Mouse (Mus musculus): ENCODE results near the gene Irgc1. TPM values are rescaled to one million over a fixed set of nuclear protein-coding genes. Genes with fewer than 3 reads are reported as not detected.

Gene Irgc1
- polyA plus RNA-seq, 1 experiment from 2014 or later = not detected

GRCm38 (mm10) chr7:24391077-24391476, 61.0 kb downstream of the Irgc1 start:
- WGBS = 43% methylated on average over 5 of the region's 5 CpGs
- no peak for ATAC-seq (ENCODE audit: insufficient number of reproducible peaks, insufficient read depth, low FRiP score, low read depth)
- H3K4me3 ChIP-seq (ENCODE audit: control insufficient read depth in 1 of 2, insufficient read depth in 1 of 2, low read depth in 1 of 2, low read length in 2 of 2) = no peak overlapping the region

GRCm38 (mm10) chr7:24390512-24390911, 61.6 kb downstream of the Irgc1 start:
- no peaks in the 10 kb centered on the region for H3K9me3 ChIP-seq (ENCODE audit: control insufficient read depth, low read length)
- H3K36me3 ChIP-seq (ENCODE audit: control insufficient read depth, insufficient read depth, low read length) = no peaks in the 10 kb centered on the region
- WGBS = 70% methylated on average over 7 of the region's 7 CpGs
- no peaks in the 10 kb centered on the region for H3K27me3 ChIP-seq (ENCODE audit: control insufficient read depth, insufficient read depth, low read length)
- H3K4me2 ChIP-seq (ENCODE audit: low read length) = no peak overlapping the region
- ATAC-seq (ENCODE audit: insufficient number of reproducible peaks, insufficient read depth, low FRiP score, low read depth) = no peak
- no peak overlapping the region for H3K27ac ChIP-seq (replicated peaks in 1 of 2; ENCODE audit: control insufficient read depth in 1 of 2, insufficient read depth in 1 of 2, low read depth in 2 of 2, low read length in 2 of 2)
- H3K9ac ChIP-seq (ENCODE audit: low read length) = no peak overlapping the region
- no peaks in the 10 kb centered on the region for H3K4me1 ChIP-seq (ENCODE audit: control insufficient read depth in 2 of 2, insufficient read depth in 2 of 2, low read length in 2 of 2)
- H3K4me3 ChIP-seq (ENCODE audit: control insufficient read depth in 1 of 2, insufficient read depth in 1 of 2, low read depth in 1 of 2, low read length in 2 of 2) = no peak overlapping the region

More at GRCm38 (mm10) chr7:24391077-24391476, 61.0 kb downstream of the Irgc1 start:
- no peaks in the 10 kb centered on the region for H3K36me3 ChIP-seq (ENCODE audit: control insufficient read depth, insufficient read depth, low read length)
- no peak overlapping the region for H3K4me2 ChIP-seq (ENCODE audit: low read length)
- H3K27me3 ChIP-seq (ENCODE audit: control insufficient read depth, insufficient read depth, low read length) = no peaks in the 10 kb centered on the region
- no peak overlapping the region for H3K9ac ChIP-seq (ENCODE audit: low read length)
- H3K4me1 ChIP-seq (ENCODE audit: control insufficient read depth in 2 of 2, insufficient read depth in 2 of 2, low read length in 2 of 2) = no peaks in the 10 kb centered on the region
- no peak overlapping the region for H3K27ac ChIP-seq (replicated peaks in 1 of 2; ENCODE audit: control insufficient read depth in 1 of 2, insufficient read depth in 1 of 2, low read depth in 2 of 2, low read length in 2 of 2)
- no peaks in the 10 kb centered on the region for H3K9me3 ChIP-seq (ENCODE audit: control insufficient read depth, low read length)

GRCm38 (mm10) chr7:24389516-24390187, 62.4 kb downstream of the Irgc1 start:
- H3K27ac ChIP-seq (replicated peaks in 1 of 2; ENCODE audit: control insufficient read depth in 1 of 2, insufficient read depth in 1 of 2, low read depth in 2 of 2, low read length in 2 of 2) = no peak overlapping the region
- 49% methylated on average over 13 of the region's 13 CpGs for WGBS
- no peaks in the 10 kb centered on the region for H3K36me3 ChIP-seq (ENCODE audit: control insufficient read depth, insufficient read depth, low read length)
- H3K4me1 ChIP-seq (ENCODE audit: control insufficient read depth in 2 of 2, insufficient read depth in 2 of 2, low read length in 2 of 2) = no peaks in the 10 kb centered on the region
- H3K9ac ChIP-seq (ENCODE audit: low read length) = no peak overlapping the region
- no peak for ATAC-seq (ENCODE audit: insufficient number of reproducible peaks, insufficient read depth, low FRiP score, low read depth)
- H3K4me2 ChIP-seq (ENCODE audit: low read length) = no peak overlapping the region
- no peaks in the 10 kb centered on the region for H3K9me3 ChIP-seq (ENCODE audit: control insufficient read depth, low read length)
- H3K4me3 ChIP-seq (ENCODE audit: control insufficient read depth in 1 of 2, insufficient read depth in 1 of 2, low read depth in 1 of 2, low read length in 2 of 2) = no peak overlapping the region
- no peaks in the 10 kb centered on the region for H3K27me3 ChIP-seq (ENCODE audit: control insufficient read depth, insufficient read depth, low read length)

GRCm38 (mm10) chr7:24387059-24387556, 65.0 kb downstream of the Irgc1 start:
- Histone ChIP-seq H3K27me3 (ENCODE audit: control insufficient read depth, insufficient read depth, low read length) (peaks cover 4% of the 10 kb centered on the region), H3K4me1 (ENCODE audit: control insufficient read depth in 2 of 2, insufficient read depth in 2 of 2, low read length in 2 of 2) (no peaks in the 10 kb centered on the region), H3K4me3 (ENCODE audit: control insufficient read depth in 1 of 2, insufficient read depth in 1 of 2, low read depth in 1 of 2, low read length in 2 of 2) (no peak overlapping the region), H3K9me3 (ENCODE audit: control insufficient read depth, low read length) (no peaks in the 10 kb centered on the region), H3K9ac (ENCODE audit: low read length) (no peak overlapping the region), H3K36me3 (ENCODE audit: control insufficient read depth, insufficient read depth, low read length) (no peaks in the 10 kb centered on the region), H3K4me2 (ENCODE audit: low read length) (no peak overlapping the region), H3K27ac (replicated peaks in 1 of 2; ENCODE audit: control insufficient read depth in 1 of 2, insufficient read depth in 1 of 2, low read depth in 2 of 2, low read length in 2 of 2) (no peak overlapping the region)
- ATAC-seq (ENCODE audit: insufficient number of reproducible peaks, insufficient read depth, low FRiP score, low read depth) = no peak
- 54% methylated on average over 10 of the region's 10 CpGs for WGBS

- Histone ChIP-seq H3K4me3 (ENCODE audit: control insufficient read depth in 1 of 2, insufficient read depth in 1 of 2, low read depth in 1 of 2, low read length in 2 of 2) (no peak overlapping the region), H3K9me3 (ENCODE audit: control insufficient read depth, low read length) (no peaks in the 10 kb centered on the region), H3K4me2 (ENCODE audit: low read length) (no peak overlapping the region; the same call in 1 of the 2 replicates), H3K27ac (replicated peaks in 1 of 2; ENCODE audit: control insufficient read depth in 1 of 2, insufficient read depth in 1 of 2, low read depth in 2 of 2, low read length in 2 of 2) (no peak overlapping the region), H3K36me3 (ENCODE audit: control insufficient read depth, insufficient read depth, low read length) (no peaks in the 10 kb centered on the region), H3K27me3 (ENCODE audit: control insufficient read depth, insufficient read depth, low read length) (peaks cover 4% of the 10 kb centered on the region), H3K4me1 (ENCODE audit: control insufficient read depth in 2 of 2, insufficient read depth in 2 of 2, low read length in 2 of 2) (no peaks in the 10 kb centered on the region; a peak in 1 of 4 replicates), H3K9ac (ENCODE audit: low read length) (no peak overlapping the region)
- ATAC-seq (ENCODE audit: insufficient number of reproducible peaks, insufficient read depth, low FRiP score, low read depth) = no peak
- 8% methylated on average over 11 of the region's 11 CpGs for WGBS
These were observed 67.3 kb downstream of the Irgc1 start for GRCm38 (mm10) chr7:24384827-24385226.

GRCm38 (mm10) chr7:24384070-24384469, 68.0 kb downstream of the Irgc1 start:
- 55% methylated on average over 6 of the region's 6 CpGs for WGBS
- no peak overlapping the region for H3K9ac ChIP-seq (ENCODE audit: low read length)
- H3K36me3 ChIP-seq (ENCODE audit: control insufficient read depth, insufficient read depth, low read length) = no peaks in the 10 kb centered on the region

GRCm38 (mm10) chr7:24382730-24383372, 69.2 kb downstream of the Irgc1 start:
- 79% methylated on average over 16 of the region's 16 CpGs for WGBS
- H3K9ac ChIP-seq (ENCODE audit: low read length) = no peak overlapping the region
- no peak overlapping the region for H3K27ac ChIP-seq (replicated peaks in 1 of 2; ENCODE audit: control insufficient read depth in 1 of 2, insufficient read depth in 1 of 2, low read depth in 2 of 2, low read length in 2 of 2)
- no peak overlapping the region for H3K4me3 ChIP-seq (ENCODE audit: control insufficient read depth in 1 of 2, insufficient read depth in 1 of 2, low read depth in 1 of 2, low read length in 2 of 2)
- no peaks in the 10 kb centered on the region; a peak in 1 of 4 replicates for H3K4me1 ChIP-seq (ENCODE audit: control insufficient read depth in 2 of 2, insufficient read depth in 2 of 2, low read length in 2 of 2)
- H3K4me2 ChIP-seq (ENCODE audit: low read length) = no peak overlapping the region
- H3K27me3 ChIP-seq (ENCODE audit: control insufficient read depth, insufficient read depth, low read length) = peaks cover 4% of the 10 kb centered on the region
- no peaks in the 10 kb centered on the region for H3K36me3 ChIP-seq (ENCODE audit: control insufficient read depth, insufficient read depth, low read length)
- ATAC-seq (ENCODE audit: insufficient number of reproducible peaks, insufficient read depth, low FRiP score, low read depth) = no peak
- no peaks in the 10 kb centered on the region for H3K9me3 ChIP-seq (ENCODE audit: control insufficient read depth, low read length)

More at GRCm38 (mm10) chr7:24384070-24384469, 68.0 kb downstream of the Irgc1 start:
- H3K4me1 ChIP-seq (ENCODE audit: control insufficient read depth in 2 of 2, insufficient read depth in 2 of 2, low read length in 2 of 2) = no peaks in the 10 kb centered on the region; a peak in 1 of 4 replicates
- no peak for ATAC-seq (ENCODE audit: insufficient number of reproducible peaks, insufficient read depth, low FRiP score, low read depth)
- H3K4me2 ChIP-seq (ENCODE audit: low read length) = no peak overlapping the region
- H3K9me3 ChIP-seq (ENCODE audit: control insufficient read depth, low read length) = no peaks in the 10 kb centered on the region
- H3K27me3 ChIP-seq (ENCODE audit: control insufficient read depth, insufficient read depth, low read length) = peaks cover 4% of the 10 kb centered on the region
- no peak overlapping the region for H3K27ac ChIP-seq (replicated peaks in 1 of 2; ENCODE audit: control insufficient read depth in 1 of 2, insufficient read depth in 1 of 2, low read depth in 2 of 2, low read length in 2 of 2)
- no peak overlapping the region for H3K4me3 ChIP-seq (ENCODE audit: control insufficient read depth in 1 of 2, insufficient read depth in 1 of 2, low read depth in 1 of 2, low read length in 2 of 2)
